Mouse (Mus musculus): ENCODE results near the gene Mms19.
A peak's percentile ranks its signal among the peaks of the same experiment; 100 is the strongest.

Gene Mms19

GRCm38 (mm10) chr19:41998770-41999548 is 18.0 kb upstream of the Mms19 start:
- DNase-seq, result no peak

- no peak for DNase-seq
These were observed 16.1 kb upstream of the Mms19 start for GRCm38 (mm10) chr19:41997090-41997489.

- no peak for DNase-seq
These were observed 14.5 kb upstream of the Mms19 start for GRCm38 (mm10) chr19:41995483-41995882.

- DNase-seq, result no peak
These were observed 13.1 kb upstream of the Mms19 start for GRCm38 (mm10) chr19:41994023-41994422.

GRCm38 (mm10) chr19:41993484-41993883 is 12.5 kb upstream of the Mms19 start:
- DNase-seq, result peak; percentile 97

GRCm38 (mm10) chr19:41992971-41993370 is 12.0 kb upstream of the Mms19 start:
- no peak for DNase-seq

- DNase-seq, result no peak
These were observed 11.0 kb upstream of the Mms19 start for GRCm38 (mm10) chr19:41991926-41992477.

- DNase-seq, result peak; percentile 95
These were observed 8.9 kb upstream of the Mms19 start for GRCm38 (mm10) chr19:41989810-41990209.

- DNase-seq, result no peak
These were observed 6.2 kb upstream of the Mms19 start for GRCm38 (mm10) chr19:41987206-41987605.

GRCm38 (mm10) chr19:41985994-41986393 is 5.0 kb upstream of the Mms19 start:
- peak; percentile 73 for DNase-seq

GRCm38 (mm10) chr19:41982791-41983150 is 1.8 kb upstream of the Mms19 start:
- DNase-seq, result peak; percentile 93

- DNase-seq, result peak; percentile 94
These were observed 1.2 kb upstream of the Mms19 start for GRCm38 (mm10) chr19:41981931-41982790.

GRCm38 (mm10) chr19:41981595-41981927 is 604 bp upstream of the Mms19 start, which contains the start of gene Ubtd1:
TSS of gene Ubtd1 (plus strand) at chr19:41981763.
- DNase-seq, result no peak

- peak; percentile 97 for DNase-seq
These were observed 537 bp downstream of the Mms19 start for GRCm38 (mm10) chr19:41980422-41980818.

GRCm38 (mm10) chr19:41973891-41974794 is 6.8 kb downstream of the Mms19 start:
- DNase-seq, result peak; percentile 92

GRCm38 (mm10) chr19:41969618-41970017 is 11.3 kb downstream of the Mms19 start:
- DNase-seq, result no peak

- DNase-seq, result no peak
These were observed 27.4 kb downstream of the Mms19 start for GRCm38 (mm10) chr19:41953574-41953973.

- DNase-seq, result no peak
These were observed 28.7 kb downstream of the Mms19 start for GRCm38 (mm10) chr19:41952287-41952686.

GRCm38 (mm10) chr19:41943841-41944240 is 37.1 kb downstream of the Mms19 start:
- DNase-seq, result no peak

- DNase-seq, result no peak
These were observed 42.4 kb downstream of the Mms19 start for GRCm38 (mm10) chr19:41938539-41938938.

GRCm38 (mm10) chr19:41935921-41936320 is 45.0 kb downstream of the Mms19 start:
- DNase-seq, result no peak

- no peak for DNase-seq
These were observed 46.8 kb downstream of the Mms19 start for GRCm38 (mm10) chr19:41934124-41934523.

Data from heart, adult 11 months (tissue).